Mouse (Mus musculus) urinary bladder, postnatal 36 days (tissue): ENCODE data around the gene Ipp.

ENCODE experiments used
- DNase-seq, 2 experiments: peaks; one replicate each; pipeline ENCODE4 v3.0.0; 2022; ENCODE audit warnings: low spot score in 2 of 2, mixed read lengths in 1 of 2

Gene Ipp

GRCm38 (mm10) chr4:116507425-116508218 is at the start of gene Ipp:
Gene Ipp (plus strand): TSS chr4:116507549.
- DNase-seq = peak; percentile 93

GRCm38 (mm10) chr4:116461943-116462342 is 45.4 kb upstream of the Ipp start:
- DNase-seq = no peak

GRCm38 (mm10) chr4:116463231-116464125 is 43.9 kb upstream of the Ipp start:
- peak; percentile 23 to 29 for DNase-seq

- peak; percentile 70 to 79 for DNase-seq
These were observed 43.0 kb upstream of the Ipp start, which contains the start of gene Mast2 for GRCm38 (mm10) chr4:116464126-116464981. Gene Mast2 (minus strand): TSS chr4:116464183.

- DNase-seq = no peak
These were observed 26.0 kb upstream of the Ipp start for GRCm38 (mm10) chr4:116481322-116481721.

- DNase-seq = no peak
These were observed 23.9 kb upstream of the Ipp start for GRCm38 (mm10) chr4:116483476-116483875.

GRCm38 (mm10) chr4:116491119-116491536 is 16.2 kb upstream of the Ipp start:
- peak in 1 of 2 experiments; percentile 6 for DNase-seq

GRCm38 (mm10) chr4:116491886-116492285 is 15.5 kb upstream of the Ipp start:
- DNase-seq = no peak

- no peak for DNase-seq
These were observed 14.9 kb upstream of the Ipp start for GRCm38 (mm10) chr4:116492460-116492859.

GRCm38 (mm10) chr4:116493646-116494045 is 13.7 kb upstream of the Ipp start:
- no peak for DNase-seq

- no peak for DNase-seq
These were observed 7.4 kb upstream of the Ipp start for GRCm38 (mm10) chr4:116499978-116500377.

- DNase-seq = no peak
These were observed 394 bp upstream of the Ipp start for GRCm38 (mm10) chr4:116506886-116507424.

- no peak for DNase-seq
These were observed 23.8 kb downstream of the Ipp start for GRCm38 (mm10) chr4:116531109-116531508.

- no peak for DNase-seq
These were observed 29.0 kb downstream of the Ipp start for GRCm38 (mm10) chr4:116536351-116536750.

GRCm38 (mm10) chr4:116537737-116538136 is 30.4 kb downstream of the Ipp start:
- no peak for DNase-seq

GRCm38 (mm10) chr4:116550432-116550831 is 43.1 kb downstream of the Ipp start:
- no peak for DNase-seq

- no peak for DNase-seq
These were observed 45.7 kb downstream of the Ipp start for GRCm38 (mm10) chr4:116553035-116553434.

GRCm38 (mm10) chr4:116555413-116556300 is 48.3 kb downstream of the Ipp start, which contains the start of gene Tmem69:
Gene Tmem69 (minus strand): TSS chr4:116555936.
- peak; percentile 73 to 76 for DNase-seq

- peak; percentile 91 to 94 for DNase-seq
These were observed 49.4 kb downstream of the Ipp start for GRCm38 (mm10) chr4:116556561-116557305.
